Mouse (Mus musculus) MEL (cell line): ENCODE results near the gene Sobp. TPM values are rescaled to one million over a fixed set of nuclear protein-coding genes. Genes with fewer than 3 reads are reported as not detected.

Experiments used
- DNase-seq: peaks from one replicate; pipeline ENCODE4 v3.0.0; 2011; ENCODE audit warnings: low read depth, low spot score
- H3K27ac ChIP-seq: 2 replicates; pipeline ENCODE4 v1.5.1; 2012; ENCODE audit warnings: low read depth, mild to moderate bottlenecking, control low read depth, low read length, moderate library complexity; ENCODE audit not compliant: control insufficient read depth
- H3K27me3 ChIP-seq, 2 experiments: fragments of 150-350 bp in 1 of 2; sonication (generic) in 1 of 2; 2 replicates each; pipeline ENCODE4 v1.6.1; 2012; ENCODE audit warnings: low read length in 2 of 2, mild to moderate bottlenecking in 2 of 2, improper control_type of control experiment in 1 of 2, moderate library complexity in 1 of 2; ENCODE audit not compliant: insufficient read depth in 2 of 2, control insufficient read depth in 1 of 2
- H3K36me3 ChIP-seq, 2 experiments: 2 replicates each; pipeline ENCODE4 v1.6.1; 2012 to 2014; ENCODE audit warnings: low read length in 2 of 2, improper control_type of control experiment in 1 of 2, inconsistent platforms in 1 of 2, mild to moderate bottlenecking in 1 of 2; ENCODE audit not compliant: insufficient read depth in 2 of 2, control insufficient read depth in 1 of 2
- H3K4me1 ChIP-seq, 2 experiments: fragments of 150-350 bp in 1 of 2; sonication (generic) in 1 of 2; 2 replicates each; pipeline ENCODE4 v1.6.1; 2012; ENCODE audit warnings: low read length in 2 of 2, improper control_type of control experiment in 1 of 2, mild to moderate bottlenecking in 1 of 2; ENCODE audit not compliant: insufficient read depth in 2 of 2, control insufficient read depth in 1 of 2
- H3K4me3 ChIP-seq, 2 experiments: fragments of 150-350 bp in 1 of 2; sonication (generic) in 1 of 2; 2 replicates each; pipeline ENCODE4 v1.5.1; 2012; ENCODE audit warnings: low read depth in 2 of 2, low read length in 2 of 2, mild to moderate bottlenecking in 2 of 2, moderate library complexity in 2 of 2, control low read depth in 1 of 2, improper control_type of control experiment in 1 of 2; ENCODE audit not compliant: control insufficient read depth in 1 of 2, insufficient read depth in 1 of 2
- H3K79me2 ChIP-seq: 2 replicates; pipeline ENCODE4 v1.6.1; 2012; ENCODE audit warnings: mild to moderate bottlenecking, low read length, moderate library complexity; ENCODE audit not compliant: control insufficient read depth, poor library complexity, insufficient read depth
- H3K9ac ChIP-seq: 2 replicates; pipeline ENCODE4 v1.6.1; 2012; ENCODE audit warnings: low read depth, mild to moderate bottlenecking, control low read depth, low read length, moderate library complexity; ENCODE audit not compliant: control insufficient read depth, poor library complexity, severe bottlenecking
- H3K9me3 ChIP-seq: fragments of 150-350 bp; sonication (generic); replicated peaks from 2 replicates; pipeline ENCODE4 v1.6.1; 2012; ENCODE audit warnings: mild to moderate bottlenecking, low read length, improper control_type of control experiment, moderate library complexity; ENCODE audit not compliant: insufficient read depth
- CHD1 ChIP-seq: IDR thresholded peaks from 2 replicates; pipeline ENCODE4 v1.6.1; 2012; ENCODE audit warnings: low read depth, mild to moderate bottlenecking, inconsistent platforms, low read length, improper control_type of control experiment
- CHD2 ChIP-seq: IDR thresholded peaks from 2 replicates; pipeline ENCODE4 v1.6.1; 2011; ENCODE audit warnings: low read length, improper control_type of control experiment
- ELF1 ChIP-seq: IDR thresholded peaks from 2 replicates; pipeline ENCODE4 v1.6.1; 2014; ENCODE audit warnings: low read depth, mild to moderate bottlenecking, inconsistent platforms, low read length, improper control_type of control experiment, moderate library complexity
- EP300 ChIP-seq, 2 experiments: IDR thresholded peaks; 2 replicates each; pipeline ENCODE4 v1.6.1; 2011; ENCODE audit warnings: improper control_type of control experiment in 2 of 2, low read length in 2 of 2, low read depth in 1 of 2, mild to moderate bottlenecking in 1 of 2
- HCFC1 ChIP-seq: IDR thresholded peaks from 2 replicates; pipeline ENCODE4 v1.6.1; 2012; ENCODE audit warnings: low read depth, mild to moderate bottlenecking, inconsistent platforms, low read length, improper control_type of control experiment, moderate library complexity
- KAT2A ChIP-seq: conservative IDR thresholded peaks from 2 replicates; pipeline ENCODE4 v1.6.1; 2012; ENCODE audit warnings: low read depth, low read length, improper control_type of control experiment, inconsistent platforms
- MAFK ChIP-seq: IDR thresholded peaks from 2 replicates; pipeline ENCODE4 v1.6.1; 2011; ENCODE audit warnings: low read depth, mild to moderate bottlenecking, low read length, improper control_type of control experiment, borderline replicate concordance
- MAX ChIP-seq: IDR thresholded peaks from 2 replicates; pipeline ENCODE4 v1.6.1; 2011; ENCODE audit warnings: low read length, improper control_type of control experiment
- MAZ ChIP-seq: IDR thresholded peaks from 2 replicates; pipeline ENCODE4 v1.6.1; 2012; ENCODE audit warnings: low read depth, mild to moderate bottlenecking, inconsistent platforms, low read length, improper control_type of control experiment
- MXI1 ChIP-seq: IDR thresholded peaks from 2 replicates; pipeline ENCODE4 v1.6.1; 2011; ENCODE audit warnings: mild to moderate bottlenecking, low read depth, low read length, improper control_type of control experiment
- MYC ChIP-seq: IDR thresholded peaks from 2 replicates; pipeline ENCODE4 v1.6.1; 2011; ENCODE audit warnings: low read depth, mild to moderate bottlenecking, low read length, improper control_type of control experiment, moderate library complexity
- NELFE ChIP-seq: IDR thresholded peaks from 2 replicates; pipeline ENCODE4 v1.6.1; 2011; ENCODE audit warnings: low read depth, low read length, improper control_type of control experiment
- POLR2AphosphoS2 ChIP-seq: IDR thresholded peaks from 2 replicates; pipeline ENCODE4 v1.6.1; 2011; ENCODE audit warnings: low read length, improper control_type of control experiment
- POLR2AphosphoS5 ChIP-seq: IDR thresholded peaks from 2 replicates; pipeline ENCODE4 v1.6.1; 2012; ENCODE audit warnings: low read depth, borderline replicate concordance, mild to moderate bottlenecking, inconsistent platforms, low read length, moderate library complexity, mixed read lengths
- SIN3A ChIP-seq: IDR thresholded peaks from 2 replicates; pipeline ENCODE4 v1.6.1; 2012; ENCODE audit warnings: low read length, improper control_type of control experiment, inconsistent platforms
- SMC3 ChIP-seq: IDR thresholded peaks from 2 replicates; pipeline ENCODE4 v1.6.1; 2011; ENCODE audit warnings: low read depth, low read length, improper control_type of control experiment
- TAL1 ChIP-seq: IDR thresholded peaks from 2 replicates; pipeline ENCODE4 v1.6.1; 2012; ENCODE audit warnings: mild to moderate bottlenecking, inconsistent platforms, low read length, moderate library complexity, mixed read lengths
- TBP ChIP-seq: IDR thresholded peaks from 2 replicates; pipeline ENCODE4 v1.8.0; 2011; ENCODE audit warnings: low read depth, low read length, improper control_type of control experiment
- UBTF ChIP-seq: IDR thresholded peaks from 2 replicates; pipeline ENCODE4 v1.6.1; 2012; ENCODE audit warnings: low read depth, mild to moderate bottlenecking, inconsistent platforms, low read length, improper control_type of control experiment, moderate library complexity, borderline replicate concordance; ENCODE audit not compliant: insufficient read depth
- ZC3H11A ChIP-seq: IDR thresholded peaks from 2 replicates; pipeline ENCODE4 v1.6.1; 2012; ENCODE audit warnings: low read depth, mild to moderate bottlenecking, inconsistent platforms, low read length, improper control_type of control experiment
- ZKSCAN1 ChIP-seq: IDR thresholded peaks from 2 replicates; pipeline ENCODE4 v1.6.1; 2012; ENCODE audit warnings: low read depth, mild to moderate bottlenecking, inconsistent platforms, low read length, improper control_type of control experiment, moderate library complexity
- polyA plus RNA-seq, 2 experiments: library from polyadenylated mRNA; stranded (reverse) in 1 of 2; unstranded in 1 of 2; fragments of >175 nt in 1 of 2; fragments of >200 nt in 1 of 2; gene quantifications; 2 replicates each; pipeline versions ENCODE4 v1.2.1 to v1.2.4; 2012; ENCODE audit warnings: low replicate concordance in 2 of 2, low read depth in 1 of 2; ENCODE audit not compliant: insufficient read length in 2 of 2, insufficient read depth in 1 of 2, missing spikeins in 1 of 2
- total RNA-seq: library from RNA; depleted of rRNA; stranded (reverse); fragments of 300-350 nt; gene quantifications from 2 replicates; pipeline ENCODE4 v1.2.3, GENCODE M21; 2012

Gene Sobp
- total and polyA plus RNA-seq, 3 experiments = not detected

GRCm38 (mm10) chr10:42995484-42995895 lies 178.8 kb downstream of the Sobp start:
- no peak for TF ChIP-seq MXI1
- no peak for TF ChIP-seq POLR2AphosphoS2
- H3K9me3 ChIP-seq = no peaks in the 10 kb centered on the region
- H3K27ac ChIP-seq = no peak overlapping the region
- H3K36me3 ChIP-seq = no peaks in the 10 kb centered on the region
- H3K79me2 ChIP-seq = no peaks in the 10 kb centered on the region
- no peak for DNase-seq
- no peak overlapping the region for H3K4me3 ChIP-seq
- H3K4me1 ChIP-seq = no peaks in the 10 kb centered on the region
- H3K9ac ChIP-seq = no peak overlapping the region
- no peaks in the 10 kb centered on the region; a peak in 2 of 4 replicates for H3K27me3 ChIP-seq

- no peak overlapping the region for H3K27ac ChIP-seq
- no peak for DNase-seq
- no peaks in the 10 kb centered on the region for H3K36me3 ChIP-seq
- H3K9me3 ChIP-seq = no peaks in the 10 kb centered on the region
- no peak overlapping the region for H3K9ac ChIP-seq
- no peaks in the 10 kb centered on the region; a peak in 2 of 4 replicates for H3K27me3 ChIP-seq
- H3K4me1 ChIP-seq = no peaks in the 10 kb centered on the region
- H3K4me3 ChIP-seq = no peak overlapping the region
- no peak for TF ChIP-seq HCFC1
- TF ChIP-seq TAL1 = no peak
- TF ChIP-seq SMC3 = no peak
- no peak for TF ChIP-seq EP300 (IDR thresholded peaks at IDR 0.05; ENCODE audit: low read depth in 1 of 2, low read length in 2 of 2)
- TF ChIP-seq MAX = no peak
- no peak for TF ChIP-seq NELFE
- no peak for TF ChIP-seq KAT2A
- no peak for TF ChIP-seq ZKSCAN1
- no peak for TF ChIP-seq MYC
- no peak for TF ChIP-seq MAZ
- no peak for TF ChIP-seq SIN3A
- TF ChIP-seq POLR2AphosphoS5 = no peak
- H3K79me2 ChIP-seq = no peaks in the 10 kb centered on the region
Observed at GRCm38 (mm10) chr10:42994331-42994782, 180.0 kb downstream of the Sobp start.

- Histone ChIP-seq H3K27ac (no peak overlapping the region), H3K9ac (no peak overlapping the region), H3K4me1 (no peaks in the 10 kb centered on the region), H3K4me3 (no peak overlapping the region), H3K36me3 (no peaks in the 10 kb centered on the region), H3K9me3 (no peaks in the 10 kb centered on the region), H3K79me2 (no peaks in the 10 kb centered on the region), H3K27me3 (no peaks in the 10 kb centered on the region; a peak in 2 of 4 replicates)
- no peak for TF ChIP-seq POLR2AphosphoS5
- no peak for TF ChIP-seq SIN3A
- no peak for TF ChIP-seq TAL1
- TF ChIP-seq KAT2A = no peak
- TF ChIP-seq POLR2AphosphoS2 = no peak
- no peak for TF ChIP-seq ZC3H11A
- no peak for TF ChIP-seq ELF1
- no peak for TF ChIP-seq HCFC1
- no peak for TF ChIP-seq CHD1
- TF ChIP-seq TBP = no peak
- no peak for TF ChIP-seq MYC
- TF ChIP-seq UBTF = no peak
- TF ChIP-seq ZKSCAN1 = no peak
- no peak for TF ChIP-seq MAZ
- TF ChIP-seq MAFK = no peak
- no peak for TF ChIP-seq CHD2
- no peak for DNase-seq
Observed at GRCm38 (mm10) chr10:42991018-42991417, 183.3 kb downstream of the Sobp start.
